Mouse (Mus musculus) midbrain, embryonic 13.5 days (tissue): ENCODE measurements at regions not wholly inside any gene's neighbourhood (a gene's known extent, or its start where the extent isn't known, plus 50 kb on each side); places are given as distances from the start of the nearest gene placed in this dataset.

Source experiments
- ATAC-seq: fragments of 200-750 bp; cut with Nextera tagmentation; 2 replicates; pipeline ENCODE4 v1.8.0; 2017; ENCODE audit warnings: mild to moderate bottlenecking, moderate TSS enrichment, moderate library complexity
- H3K27ac ChIP-seq: fragments of 300-500 bp; sonication (generic); 2 replicates; pipeline ENCODE4 v1.5.1; 2015; ENCODE audit warnings: inconsistent platforms, mild to moderate bottlenecking, moderate library complexity
- H3K27me3 ChIP-seq: fragments of 300-500 bp; sonication (generic); 2 replicates; pipeline ENCODE4 v1.6.1; 2015; ENCODE audit warnings: mild to moderate bottlenecking, inconsistent platforms
- H3K36me3 ChIP-seq: fragments of 300-500 bp; sonication (generic); 2 replicates; pipeline ENCODE4 v1.6.1; 2015; ENCODE audit warnings: mild to moderate bottlenecking, inconsistent platforms
- H3K4me1 ChIP-seq: fragments of 300-500 bp; sonication (generic); replicated peaks from 2 replicates; pipeline ENCODE4 v1.6.1; 2015; ENCODE audit warnings: inconsistent platforms
- H3K4me2 ChIP-seq: fragments of 300-500 bp; sonication (generic); replicated peaks from 2 replicates; pipeline ENCODE4 v1.6.1; 2015; ENCODE audit warnings: moderate library complexity, mild to moderate bottlenecking, inconsistent platforms
- H3K4me3 ChIP-seq: fragments of 300-500 bp; sonication (generic); replicated peaks from 2 replicates; pipeline ENCODE4 v1.5.1; 2015; ENCODE audit warnings: mild to moderate bottlenecking, inconsistent platforms
- H3K9ac ChIP-seq: fragments of 300-500 bp; sonication (generic); replicated peaks from 2 replicates; pipeline ENCODE4 v1.6.1; 2015; ENCODE audit warnings: mild to moderate bottlenecking, inconsistent platforms
- H3K9me3 ChIP-seq: fragments of 300-500 bp; sonication (generic); 2 replicates; pipeline ENCODE4 v1.6.1; 2016; ENCODE audit warnings: mild to moderate bottlenecking, inconsistent platforms
- WGBS: fragments of 180-500 bp; shearing (Covaris S2); methylation state at CpG from one replicate; pipeline ENCODE4 v1.1.7; 2015; 5-methylcytosine and 5-hydroxymethylcytosine counted together

GRCm38 (mm10) chr9:43692015-43692414 is 51.8 kb upstream of the Nectin1 start:
- H3K27ac ChIP-seq: no peak overlapping the region
- no peak overlapping the region for H3K9ac ChIP-seq
- H3K4me3 ChIP-seq: no peak overlapping the region
- no peaks in the 10 kb centered on the region for H3K4me1 ChIP-seq
- H3K27me3 ChIP-seq: no peaks in the 10 kb centered on the region
- H3K36me3 ChIP-seq: no peaks in the 10 kb centered on the region
- H3K9me3 ChIP-seq: no peaks in the 10 kb centered on the region
- 83% methylated on average over 1 of the region's 1 CpGs for WGBS
- ATAC-seq: no peak
- H3K4me2 ChIP-seq: no peak overlapping the region

- Histone ChIP-seq H3K27ac (no peak overlapping the region), H3K4me2 (no peak overlapping the region), H3K4me1 (no peaks in the 10 kb centered on the region), H3K4me3 (no peak overlapping the region), H3K9me3 (no peaks in the 10 kb centered on the region), H3K27me3 (no peaks in the 10 kb centered on the region), H3K9ac (no peak overlapping the region), H3K36me3 (no peaks in the 10 kb centered on the region)
- WGBS: 94% methylated on average over 10 of the region's 10 CpGs
- no peak for ATAC-seq
These were observed 51.2 kb upstream of the Nectin1 start for GRCm38 (mm10) chr9:43692538-43692937.
